8 mouse cellular contexts compared by ENCODE assay signal in genomic region chr6:71831581-71831960, GRCm38 (mm10). TPM values are rescaled to one million over a fixed set of nuclear protein-coding genes. Genes with fewer than 3 reads are reported as not detected.
DNase-seq lines count a peak whose midpoint lies in the region; ATAC-seq and TF ChIP-seq lines count a peak whose summit lies in the region.

No protein-coding gene starts in this region.

- WGBS in hindbrain, embryonic 10.5 days: under 1% methylated on average over 21 of the region's 21 CpGs
- WGBS in lung, postnatal 0 days: under 1% methylated on average over 20 of the region's 21 CpGs

- DNase-seq in MN1 (ENCODE audit: low spot score): peak; percentile 95
- DNase-seq in cerebellum, adult 9-10 months: peak; percentile 98
- DNase-seq in hindbrain, embryonic 10.5 days (ENCODE audit: low spot score): peak; percentile 95
- peak; percentile 98 for DNase-seq in layer of hippocampus, adult 9-11 months
- DNase-seq in lung, postnatal 0 days (ENCODE audit: low spot score): peak; percentile 98
- DNase-seq in ovary, postnatal 14 days (ENCODE audit: low spot score): peak; percentile 86
- peak; percentile 94 for DNase-seq in thymus, postnatal 14 days

- H3K27me3 ChIP-seq in hindbrain, embryonic 10.5 days (ENCODE audit: insufficient read depth, poor library complexity, severe bottlenecking): no peaks in the 10 kb centered on the region
- no peaks in the 10 kb centered on the region for H3K27me3 ChIP-seq in lung, postnatal 0 days (replicated peaks; ENCODE audit: insufficient read depth, low read length)

- peaks cover 13% of the 10 kb centered on the region for H3K4me1 ChIP-seq in hindbrain, embryonic 10.5 days (replicated peaks)
- H3K4me1 ChIP-seq in lung, postnatal 0 days (ENCODE audit: insufficient read depth, low read depth, low read length): peaks cover 4% of the 10 kb centered on the region; the same call in 1 of the 2 replicates

- peak; percentile 96 for ATAC-seq in frontal cortex, adult (ENCODE audit: low TSS enrichment)
- peak; percentile 98 for ATAC-seq in lung, postnatal 0 days

- no peak for TF ChIP-seq CTCF in lung, postnatal 0 days (IDR thresholded peaks at IDR 0.05)

- peaks cover 29% of the 10 kb centered on the region for H3K36me3 ChIP-seq in hindbrain, embryonic 10.5 days
- no peaks in the 10 kb centered on the region for H3K36me3 ChIP-seq in lung, postnatal 0 days (ENCODE audit: insufficient read depth, low read length)

- peak overlapping the region; percentile 87 for H3K9ac ChIP-seq in lung, postnatal 0 days (replicated peaks; ENCODE audit: low read depth)

- no peaks in the 10 kb centered on the region for H3K9me3 ChIP-seq in hindbrain, embryonic 10.5 days
- H3K9me3 ChIP-seq in lung, postnatal 0 days (ENCODE audit: low read length): no peaks in the 10 kb centered on the region

- peak overlapping the region; percentile 93 for H3K4me3 ChIP-seq in hindbrain, embryonic 10.5 days
- peak overlapping the region; percentile 94 for H3K4me3 ChIP-seq in lung, postnatal 0 days (ENCODE audit: low read depth, low read length)

- TF ChIP-seq EP300 in lung, postnatal 0 days (IDR thresholded peaks at IDR 0.05): no peak

- H3K27ac ChIP-seq in hindbrain, embryonic 10.5 days: peak overlapping the region; percentile 96
- H3K27ac ChIP-seq in lung, postnatal 0 days (ENCODE audit: low read length): peak overlapping the region; percentile 96

- peak overlapping the region; percentile 70 for H3K4me2 ChIP-seq in lung, postnatal 0 days (replicated peaks; ENCODE audit: low read depth, low read length)

RNA-seq across cellular contexts. Expression of gene Immt, which starts 0.4 kb away (rescaled TPM):
- 176 and 214 TPM in 2 replicates for polyA plus RNA-seq in hindbrain, embryonic 10.5 days (2016; fragmentation: Nextera tagmentation; extraction: Ambion mirVana)
- 88.9 and 92.9 TPM in 2 replicates for polyA plus RNA-seq in lung, postnatal 0 days (2015; fragmentation: Nextera tagmentation; extraction: Ambion mirVana)

RNA-seq across cellular contexts. Expression of gene Mrpl35, which starts 4.8 kb away (rescaled TPM):
- polyA plus RNA-seq in hindbrain, embryonic 10.5 days (2016; fragmentation: Nextera tagmentation; extraction: Ambion mirVana): 61.2 and 69.7 TPM in 2 replicates
- polyA plus RNA-seq in lung, postnatal 0 days (2015; fragmentation: Nextera tagmentation; extraction: Ambion mirVana): 37.8 and 38.7 TPM in 2 replicates

Comparison
In these comparisons a context has a peak if more than half of its experiments do, and no peak if none do; other contexts are left out.
1. Peak in every context shown above with its lines: DNase-seq, ATAC-seq, H3K4me3 ChIP-seq and H3K27ac ChIP-seq.